Mouse (Mus musculus) ES-E14 (cell line): ENCODE results near the gene Tcte2. TPM values are rescaled to one million over a fixed set of nuclear protein-coding genes. Genes with fewer than 3 reads are reported as not detected.
"Not testable (repeated sequence)": the region's sequence is repeated elsewhere in the genome, so short reads cannot be mapped to it uniquely, and the experiment has no call there.

Experiments
- DNase-seq: peaks from one replicate; pipeline ENCODE4 v3.0.0-alpha.2; 2013; ENCODE audit warnings: low read depth, low spot score
- H3K27ac ChIP-seq: 2 replicates; pipeline ENCODE4 v1.5.1; 2012; ENCODE audit warnings: low read depth, mild to moderate bottlenecking, low read length, moderate library complexity, mixed read lengths; ENCODE audit not compliant: poor library complexity, insufficient read depth, severe bottlenecking
- H3K36me3 ChIP-seq: 2 replicates; pipeline ENCODE4 v1.6.1; 2012; ENCODE audit warnings: mild to moderate bottlenecking, low read length, moderate library complexity, mixed read lengths; ENCODE audit not compliant: control insufficient read depth, poor library complexity, insufficient read depth, severe bottlenecking
- H3K4me1 ChIP-seq, 2 experiments: fragments of 150-350 bp in 1 of 2; sonication (generic) in 1 of 2; 2 replicates each; pipeline ENCODE4 v1.6.1; 2012; ENCODE audit warnings: low read length in 2 of 2, mild to moderate bottlenecking in 1 of 2, mixed read lengths in 1 of 2; ENCODE audit not compliant: control insufficient read depth in 2 of 2, insufficient read depth in 2 of 2, poor library complexity in 1 of 2
- H3K4me3 ChIP-seq, 2 experiments: fragments of 150-350 bp in 1 of 2; sonication (generic) in 1 of 2; 2 replicates each; pipeline ENCODE4 v1.5.1; 2012; ENCODE audit warnings: low read length in 2 of 2, low read depth in 1 of 2, mild to moderate bottlenecking in 1 of 2, mixed read lengths in 1 of 2; ENCODE audit not compliant: insufficient read depth in 1 of 2, poor library complexity in 1 of 2, severe bottlenecking in 1 of 2
- H3K9ac ChIP-seq: 2 replicates; pipeline ENCODE4 v1.6.1; 2012; ENCODE audit warnings: low read depth, mild to moderate bottlenecking, low read length, mixed read lengths; ENCODE audit not compliant: poor library complexity, insufficient read depth, severe bottlenecking
- H3K9me3 ChIP-seq: fragments of 150-350 bp; sonication (generic); 2 replicates; pipeline ENCODE4 v1.6.1; 2012; ENCODE audit warnings: low read depth, mild to moderate bottlenecking, low read length; ENCODE audit not compliant: control insufficient read depth, insufficient read depth
- CHD2 ChIP-seq: IDR thresholded peaks from 2 replicates; pipeline ENCODE4 v1.6.1; 2014; ENCODE audit warnings: mild to moderate bottlenecking, low read depth, low read length, inconsistent platforms
- HCFC1 ChIP-seq: IDR thresholded peaks from 2 replicates; pipeline ENCODE4 v1.6.1; 2012; ENCODE audit warnings: low read length, inconsistent platforms, borderline replicate concordance; ENCODE audit not compliant: insufficient read depth
- MAFK ChIP-seq: IDR thresholded peaks from 2 replicates; pipeline ENCODE4 v1.6.1; 2014; ENCODE audit warnings: mild to moderate bottlenecking, low read depth, low read length, inconsistent platforms; ENCODE audit not compliant: insufficient read depth
- ZC3H11A ChIP-seq: IDR thresholded peaks from 2 replicates; pipeline ENCODE4 v1.6.1; 2012; ENCODE audit warnings: low read depth, mild to moderate bottlenecking, inconsistent platforms, low read length, borderline replicate concordance
- ZNF384 ChIP-seq: IDR thresholded peaks from 2 replicates; pipeline ENCODE4 v1.6.1; 2012; ENCODE audit warnings: low read depth, low read length, inconsistent platforms
- in situ Hi-C, 2 experiments: fragments of 600-800 bp; cut with MboI; formaldehyde crosslinking; loops; one replicate each; pipeline ENCODE4 v1.15.1; 2025; ENCODE audit warnings: low sequenced_read_pairs in 2 of 2, inconsistent platforms in 1 of 2; ENCODE audit not compliant: unreplicated experiment in 2 of 2
- total RNA-seq: library from RNA; depleted of rRNA; stranded (reverse); fragments of 300-350 nt; gene quantifications from 2 replicates; pipeline ENCODE4 v1.2.3, GENCODE M21; 2012

The Tcte2 gene
- total RNA-seq, 1 experiment = 3.3 TPM

DNA sequence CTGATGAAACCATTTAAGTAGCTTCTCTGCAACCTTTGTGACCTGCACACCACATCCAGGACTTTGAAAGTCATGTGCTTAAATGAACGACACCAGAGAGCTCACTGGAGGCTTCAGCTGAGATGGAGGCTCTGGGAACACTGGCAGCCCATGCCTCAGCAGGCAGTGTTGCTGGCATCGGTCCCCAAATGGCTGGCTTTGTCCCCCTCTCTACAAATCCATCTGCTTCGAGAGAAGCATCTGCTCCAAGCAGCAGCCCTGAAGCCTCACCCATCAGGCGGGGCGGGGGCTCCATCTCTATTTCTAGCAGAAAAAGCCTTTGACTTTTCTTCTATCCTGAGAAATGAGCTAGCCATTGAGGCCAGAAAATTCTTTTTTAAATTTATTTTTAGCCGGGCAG is 80.5 kb downstream of the Tcte2 start:
- DNase-seq = no peak
- no peaks in the 10 kb centered on the region for H3K9me3 ChIP-seq
- no peak overlapping the region for H3K9ac ChIP-seq
- H3K27ac ChIP-seq = no peak overlapping the region
- no peak overlapping the region for H3K4me3 ChIP-seq
- TF ChIP-seq ZC3H11A = no peak
- TF ChIP-seq ZNF384 = no peak
- TF ChIP-seq MAFK = no peak
- no peak for TF ChIP-seq CHD2
- no peak for TF ChIP-seq HCFC1
- in situ Hi-C loops = no loop called here
- peaks cover 4% of the 10 kb centered on the region; the same call in 1 of the 2 replicates for H3K36me3 ChIP-seq
- H3K4me1 ChIP-seq = peaks cover 10% of the 10 kb centered on the region in 2 experiments

DNA sequence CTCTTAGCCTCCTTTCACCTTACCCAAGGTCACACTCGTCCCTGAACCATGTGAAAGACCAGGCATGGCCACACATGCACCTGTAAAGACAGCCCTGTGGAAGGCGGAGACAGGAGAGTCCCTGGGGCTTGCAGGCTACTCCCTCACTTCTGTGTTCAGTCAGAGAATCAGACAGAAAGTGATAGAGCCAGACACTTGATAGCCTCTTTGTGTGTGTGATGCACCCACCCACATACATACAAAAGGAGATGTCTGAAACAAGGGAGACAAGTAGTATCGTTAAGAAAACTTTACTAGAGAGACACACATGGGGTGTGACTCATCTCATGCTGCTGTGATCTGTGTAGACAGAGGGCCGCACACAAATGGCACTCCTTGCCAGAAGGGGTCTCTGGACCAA is 81.3 kb downstream of the Tcte2 start:
- Histone ChIP-seq H3K27ac (peak overlapping the region; percentile 28), H3K4me1 (peaks cover 8 to 10% of the 10 kb centered on the region in 2 experiments), H3K36me3 (peaks cover 4% of the 10 kb centered on the region; the same call in 1 of the 2 replicates), H3K4me3 (no peak overlapping the region), H3K9ac (no peak overlapping the region), H3K9me3 (no peaks in the 10 kb centered on the region)
- in situ Hi-C loops = no loop called here
- no peak for DNase-seq
- TF ChIP-seq HCFC1 = no peak
- no peak for TF ChIP-seq ZC3H11A
- TF ChIP-seq ZNF384 = no peak
- TF ChIP-seq CHD2 = no peak
- TF ChIP-seq MAFK = no peak

DNA sequence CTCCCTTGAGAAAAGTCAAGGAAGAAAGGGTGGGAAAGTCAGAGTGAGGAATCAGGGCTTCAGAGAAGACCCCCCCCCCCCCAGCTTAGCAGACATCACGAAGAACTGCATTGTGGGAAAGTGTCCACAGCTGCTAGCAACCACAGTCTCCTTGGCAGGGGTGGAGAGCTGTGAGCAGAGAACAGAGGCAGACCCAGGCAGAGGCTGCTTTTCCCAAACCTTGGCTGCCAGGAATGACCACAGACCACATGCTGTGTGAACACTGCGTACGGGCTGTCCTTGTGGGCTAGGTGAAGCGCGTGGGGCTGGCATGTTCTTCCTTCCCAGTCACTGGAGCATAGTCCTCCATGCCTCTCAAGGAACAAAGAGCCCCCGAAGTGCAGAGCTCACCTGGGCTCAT is 81.9 kb downstream of the Tcte2 start:
- H3K9me3 ChIP-seq = no peaks in the 10 kb centered on the region
- in situ Hi-C loops = no loop called here
- TF ChIP-seq MAFK = no peak
- TF ChIP-seq ZNF384 = no peak
- TF ChIP-seq ZC3H11A = no peak
- TF ChIP-seq HCFC1 = no peak
- no peak for TF ChIP-seq CHD2
- no peak for DNase-seq
- no peak overlapping the region for H3K9ac ChIP-seq
- H3K4me3 ChIP-seq = no peak overlapping the region
- peaks cover 4% of the 10 kb centered on the region; the same call in 1 of the 2 replicates for H3K36me3 ChIP-seq
- peak overlapping the region; percentile 28 for H3K27ac ChIP-seq
- H3K4me1 ChIP-seq = peaks cover 7% of the 10 kb centered on the region in 2 experiments

DNA sequence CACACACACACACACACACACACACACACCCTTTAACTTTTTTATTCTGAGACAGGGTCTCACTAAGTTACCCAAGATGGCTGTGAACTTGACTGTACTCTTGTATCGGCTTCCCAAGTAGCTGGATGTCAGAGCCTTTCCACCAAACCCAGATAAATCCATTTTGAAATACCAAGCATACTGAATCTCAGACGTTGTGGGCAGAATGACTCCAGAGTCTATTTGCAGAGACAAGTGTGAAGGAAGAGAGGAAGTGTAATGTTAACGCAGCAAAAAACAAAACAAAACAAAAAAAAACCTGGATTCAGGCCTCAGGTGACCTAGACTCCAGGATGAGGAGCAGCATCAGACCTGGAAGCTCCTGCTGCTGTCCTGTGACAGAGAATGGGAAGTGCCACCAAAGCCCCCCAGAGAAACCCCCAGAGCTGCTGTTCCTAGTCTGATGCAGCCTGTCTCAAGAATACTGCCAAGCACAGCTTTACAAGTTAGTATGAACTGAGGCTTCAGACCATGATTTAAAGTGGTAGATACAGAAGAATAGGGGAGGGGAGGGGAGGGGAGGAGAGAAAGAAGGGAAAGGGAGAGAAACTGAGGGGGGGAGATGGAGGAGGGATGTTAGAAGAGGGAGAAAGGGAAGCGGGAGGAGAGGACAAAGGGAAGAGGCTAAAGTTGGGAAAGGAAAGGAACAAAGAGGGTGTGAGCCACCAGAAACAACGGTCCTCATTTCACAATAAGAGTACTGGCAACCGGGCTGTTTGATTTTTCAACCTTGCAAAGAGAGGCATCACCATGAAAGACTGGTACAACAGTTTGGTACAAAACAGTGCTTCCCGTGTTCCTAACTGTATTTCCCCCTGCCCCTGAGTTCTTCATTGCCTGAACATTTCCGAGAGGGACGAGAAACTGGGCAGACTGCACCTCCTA is 84.1 kb downstream of the Tcte2 start:
- TF ChIP-seq ZNF384 (no peak), HCFC1 (no peak), MAFK (no peak), ZC3H11A (no peak), CHD2 (no peak)
- DNase-seq = no peak
- in situ Hi-C loops = no loop called here
- H3K9me3 ChIP-seq = no peaks in the 10 kb centered on the region
- peaks cover 4% of the 10 kb centered on the region; the same call in 1 of the 2 replicates for H3K36me3 ChIP-seq
- no peak overlapping the region for H3K9ac ChIP-seq
- no peak overlapping the region for H3K4me3 ChIP-seq
- no peak overlapping the region for H3K27ac ChIP-seq
- peaks cover 0 to 6% of the 10 kb centered on the region in 2 experiments; a peak in 3 of 4 replicates for H3K4me1 ChIP-seq

DNA sequence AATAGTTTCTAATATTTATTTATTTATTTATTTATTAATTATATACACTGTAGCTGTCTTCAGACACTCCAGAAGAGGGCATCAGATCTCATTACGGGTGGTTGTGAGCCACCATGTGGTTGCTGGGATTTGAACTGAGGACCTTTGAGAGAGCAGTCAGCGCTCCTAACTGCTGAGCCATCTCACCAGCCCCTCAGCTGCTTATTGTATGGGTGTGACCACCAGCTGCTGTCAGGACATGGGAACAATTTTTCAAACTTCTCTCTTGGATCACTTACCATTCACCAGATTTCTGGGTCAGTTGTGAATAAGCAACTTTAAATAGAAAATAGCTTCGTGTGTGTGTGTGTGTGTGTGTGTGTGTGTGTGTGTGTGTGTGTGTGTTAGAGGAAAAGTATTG is 85.5 kb downstream of the Tcte2 start:
- in situ Hi-C loops, H3K4me1 ChIP-seq, H3K27ac ChIP-seq: not testable (repeated sequence)

More for the DNA sequence above, 85.5 kb downstream of the Tcte2 start:
- not testable (repeated sequence) for H3K9me3 ChIP-seq, H3K4me3 ChIP-seq, H3K9ac ChIP-seq, DNase-seq, H3K36me3 ChIP-seq
